In genomic region chr3:66004220-66004951, GRCm38 (mm10) we compare ENCODE assay signal across 17 mouse cellular contexts. TPM values are rescaled to one million over a fixed set of nuclear protein-coding genes. Genes with fewer than 3 reads are reported as not detected.
DNase-seq lines count a peak whose midpoint lies in the region; ATAC-seq and TF ChIP-seq lines count a peak whose summit lies in the region.
"Had no signal": no experiment of that assay in that cellular context is flagged by ENCODE, and none has a peak within 500 bp of the region (broad histone marks: within the 10 kb centered on the region; RNA-seq: fewer than 3 reads in every experiment).

No protein-coding gene starts in this region.

- TF ChIP-seq CTCF in layer of hippocampus, adult 2 months (conservative IDR thresholded peaks at IDR 0.05), result peak; percentile 81
- peak in 2 of 3 experiments; percentile 2 to 44; a peak in 2 of 6 replicates for TF ChIP-seq CTCF in MEL (IDR thresholded peaks at IDR 0.05 in 2 of 3, conservative IDR thresholded peaks at IDR 0.05 in 1 of 3; ENCODE audit: control insufficient read depth in 1 of 3, insufficient read depth in 1 of 3, low read depth in 2 of 3, low read length in 3 of 3, poor library complexity in 1 of 3, severe bottlenecking in 1 of 3)

- no peak overlapping the region for H3K4me3 ChIP-seq in forebrain, embryonic 13.5 days
- no peak overlapping the region for H3K4me3 ChIP-seq in forebrain, embryonic 11.5 days (ENCODE audit: low read depth, low read length)
- peak overlapping the region; percentile 10; the same call in 1 of the 2 replicates for H3K4me3 ChIP-seq in layer of hippocampus, adult 2 months
- H3K4me3 ChIP-seq in MEL (ENCODE audit: control insufficient read depth in 1 of 2, insufficient read depth in 1 of 2, low read depth in 2 of 2, low read length in 2 of 2), result no peak overlapping the region
- H3K4me3 ChIP-seq: erythroblast, embryonic 14.5 days; liver, embryonic 13.5 days; megakaryocyte, embryonic 14.5 days; neural tube, embryonic 13.5 days had no signal

- no peak overlapping the region for H3K4me2 ChIP-seq in forebrain, embryonic 13.5 days
- H3K4me2 ChIP-seq in forebrain, embryonic 11.5 days (ENCODE audit: low read depth, low read length, severe bottlenecking), result no peak overlapping the region
- H3K4me2 ChIP-seq: liver, embryonic 13.5 days; neural tube, embryonic 13.5 days had no signal

- no peaks in the 10 kb centered on the region for H3K4me1 ChIP-seq in forebrain, embryonic 13.5 days
- H3K4me1 ChIP-seq in forebrain, embryonic 11.5 days (replicated peaks; ENCODE audit: control insufficient read depth, insufficient read depth, low read length), result no peaks in the 10 kb centered on the region
- peaks cover 0 to 5% of the 10 kb centered on the region in 2 experiments; a peak in 1 of 4 replicates for H3K4me1 ChIP-seq in MEL (ENCODE audit: control insufficient read depth in 1 of 2, insufficient read depth in 2 of 2, low read length in 2 of 2)
- H3K4me1 ChIP-seq: liver, embryonic 13.5 days; megakaryocyte, embryonic 14.5 days; neural tube, embryonic 13.5 days had no signal

- 69% methylated on average over 7 of the region's 7 CpGs for WGBS in forebrain, embryonic 13.5 days
- 75% methylated on average over 7 of the region's 7 CpGs for WGBS in forebrain, embryonic 11.5 days

- TF ChIP-seq POLR2A in MEL (IDR thresholded peaks at IDR 0.05; ENCODE audit: control insufficient read depth in 1 of 2, insufficient read depth in 1 of 2, low read depth in 1 of 2, low read length in 2 of 2, poor library complexity in 1 of 2), result no peak

- DNase-seq in forebrain, embryonic 11.5 days (ENCODE audit: low spot score), result no peak
- DNase-seq in layer of hippocampus, adult 2 months (ENCODE audit: low spot score in 2 of 2), result no peak
- no peak for DNase-seq in layer of hippocampus, postnatal 10 days (ENCODE audit: low spot score in 2 of 2)
- DNase-seq in MEL (ENCODE audit: low read depth, low spot score), result peak; percentile 20
- no peak for DNase-seq in right cerebral cortex, postnatal 4 days
- DNase-seq: adrenal gland, postnatal 36 days; cerebellum, adult 8-10 months; gastrocnemius, postnatal 14 days; heart, postnatal 10 days; kidney, postnatal 14 days; liver, embryonic 13.5 days had no signal

- TF ChIP-seq EP300 in MEL (IDR thresholded peaks at IDR 0.05; ENCODE audit: low read depth in 1 of 2, low read length in 2 of 2), result no peak

- no peaks in the 10 kb centered on the region for H3K27me3 ChIP-seq in forebrain, embryonic 13.5 days
- no peaks in the 10 kb centered on the region for H3K27me3 ChIP-seq in forebrain, embryonic 11.5 days (ENCODE audit: control insufficient read depth, insufficient read depth, low read length)
- peaks cover 2% of the 10 kb centered on the region in 2 experiments; a peak in 2 of 4 replicates for H3K27me3 ChIP-seq in MEL (ENCODE audit: control insufficient read depth in 1 of 2, insufficient read depth in 2 of 2, low read length in 2 of 2)
- H3K27me3 ChIP-seq: liver, embryonic 13.5 days; neural tube, embryonic 13.5 days had no signal

- H3K9ac ChIP-seq in forebrain, embryonic 13.5 days, result no peak overlapping the region
- H3K9ac ChIP-seq in forebrain, embryonic 11.5 days (ENCODE audit: low read length), result no peak overlapping the region
- H3K9ac ChIP-seq in MEL (ENCODE audit: control insufficient read depth, low read depth, low read length, poor library complexity, severe bottlenecking), result no peak overlapping the region
- H3K9ac ChIP-seq: liver, embryonic 13.5 days; neural tube, embryonic 13.5 days had no signal

- 0 out of 2 replicates have a peak, but pooled peaks have one; percentile 24 for ATAC-seq in forebrain, embryonic 13.5 days
- ATAC-seq in forebrain, embryonic 11.5 days (replicated peaks; ENCODE audit: low FRiP score), result no peak
- ATAC-seq in hematopoietic stem cell, adult 5-6 weeks (replicated peaks in 1 of 2; ENCODE audit: insufficient read depth in 1 of 2, low FRiP score in 2 of 2, low TSS enrichment in 1 of 2, low read depth in 1 of 2, poor library complexity in 2 of 2, severe bottlenecking in 2 of 2), result peak; percentile 25 to 46; a peak in 3 of 4 replicates
- ATAC-seq in monocyte, adult 5-6 weeks (replicated peaks; ENCODE audit: insufficient number of reproducible peaks, low FRiP score, low TSS enrichment, poor library complexity, severe bottlenecking), result no peak

- H3K9me3 ChIP-seq in forebrain, embryonic 13.5 days (replicated peaks), result no peaks in the 10 kb centered on the region
- H3K9me3 ChIP-seq in forebrain, embryonic 11.5 days (ENCODE audit: control insufficient read depth, low read length), result no peaks in the 10 kb centered on the region
- no peaks in the 10 kb centered on the region for H3K9me3 ChIP-seq in MEL (replicated peaks; ENCODE audit: insufficient read depth, low read length)
- H3K9me3 ChIP-seq: liver, embryonic 13.5 days; neural tube, embryonic 13.5 days had no signal

- no peak overlapping the region for H3K27ac ChIP-seq in forebrain, embryonic 13.5 days
- H3K27ac ChIP-seq in forebrain, embryonic 11.5 days (ENCODE audit: low read depth, low read length), result no peak overlapping the region
- no peak overlapping the region for H3K27ac ChIP-seq in layer of hippocampus, adult 2 months
- no peak overlapping the region for H3K27ac ChIP-seq in MEL (ENCODE audit: control insufficient read depth, low read depth, low read length)
- H3K27ac ChIP-seq: liver, embryonic 13.5 days; neural tube, embryonic 13.5 days had no signal

- no peaks in the 10 kb centered on the region for H3K36me3 ChIP-seq in forebrain, embryonic 13.5 days (ENCODE audit: poor library complexity, severe bottlenecking)
- H3K36me3 ChIP-seq in forebrain, embryonic 11.5 days (ENCODE audit: control insufficient read depth, insufficient read depth, low read length), result no peaks in the 10 kb centered on the region
- H3K36me3 ChIP-seq in MEL (ENCODE audit: control insufficient read depth in 1 of 2, insufficient read depth in 2 of 2, low read length in 2 of 2), result no peaks in the 10 kb centered on the region; a peak in 1 of 4 replicates
- H3K36me3 ChIP-seq: liver, embryonic 13.5 days; neural tube, embryonic 13.5 days had no signal

- no peaks in the 10 kb centered on the region for H3K79me2 ChIP-seq in MEL (ENCODE audit: control insufficient read depth, insufficient read depth, low read length, poor library complexity)

- peak; percentile 68 for TF ChIP-seq RAD21 in MEL (IDR thresholded peaks at IDR 0.05; ENCODE audit: low read depth, low read length)

TF ChIP-seq in MEL, 35 proteins besides CTCF, POLR2A, EP300 and RAD21:
- TF ChIP-seq MAX (IDR thresholded peaks at IDR 0.05; ENCODE audit: low read length) (no peak), ZNF384 (IDR thresholded peaks at IDR 0.05; ENCODE audit: low read depth, low read length) (peak; percentile 49; the same call in 1 of the 2 replicates), ELF1 (IDR thresholded peaks at IDR 0.05; ENCODE audit: low read depth, low read length) (no peak), RCOR1 (IDR thresholded peaks at IDR 0.05; ENCODE audit: low read depth, low read length) (peak; percentile 24; the same call in 1 of the 2 replicates), POLR2AphosphoS5 (IDR thresholded peaks at IDR 0.05; ENCODE audit: borderline replicate concordance, low read depth, low read length) (no peak), MYB (IDR thresholded peaks at IDR 0.05; ENCODE audit: low read depth, low read length) (no peak), NELFE (IDR thresholded peaks at IDR 0.05; ENCODE audit: low read depth, low read length) (no peak), GATA1 (IDR thresholded peaks at IDR 0.05; ENCODE audit: low read depth, low read length) (0 out of 2 replicates have a peak, but pooled peaks have one; percentile 17)

RNA-seq across cellular contexts. Expression of gene Ccnl1, which starts 46.3 kb away (rescaled TPM):
- polyA plus RNA-seq in forebrain, embryonic 13.5 days (2015; fragmentation: Nextera tagmentation; extraction: Ambion mirVana), result 86.3 and 95.3 TPM in 2 replicates
- polyA plus RNA-seq in forebrain, embryonic 11.5 days (2014; fragmentation: Nextera tagmentation; extraction: Ambion mirVana), result 124 and 130 TPM in 2 replicates
- 10 to 100 TPM; 66.2 to 66.8 TPM for total RNA-seq in layer of hippocampus, adult 2 months (2021)
- total RNA-seq in layer of hippocampus, postnatal 10 days (2021), result 10 to 100 TPM; 56.7 to 61.8 TPM
- total RNA-seq in MEL (2012; rRNA removed), result 20.1 and 20.5 TPM in 2 replicates
- polyA plus RNA-seq in MEL (2012; ENCODE audit: insufficient read depth in 1 of 2, insufficient read length in 2 of 2, low read depth in 1 of 2, low replicate concordance in 2 of 2, missing spikeins in 1 of 2), result 10 to 100 TPM in 1 of 2 experiments, not detected in 1; 56.5 TPM
- total RNA-seq in hematopoietic stem cell, adult 5-6 weeks (2017), result 442 and 717 TPM in 2 replicates
- total RNA-seq in monocyte, adult 5-6 weeks (2017), result 637 to 1,006 TPM (median 735 TPM) in 3 replicates

Comparison
In these comparisons a context has a peak if more than half of its experiments do, and no peak if none do; other contexts are left out.
1. ATAC-seq: peak in forebrain, embryonic 13.5 days (single experiment) and hematopoietic stem cell, adult 5-6 weeks (2 of 2); none in forebrain, embryonic 11.5 days (single experiment) and monocyte, adult 5-6 weeks (single experiment).